Mouse (Mus musculus) urinary bladder, postnatal 4 days (tissue): ENCODE data around the gene Bnip1.

Experiments
- DNase-seq, 2 experiments: peaks; one replicate each; pipeline ENCODE4 v3.0.0; 2021 to 2022; ENCODE audit warnings: low spot score in 2 of 2

The Bnip1 gene

DNA sequence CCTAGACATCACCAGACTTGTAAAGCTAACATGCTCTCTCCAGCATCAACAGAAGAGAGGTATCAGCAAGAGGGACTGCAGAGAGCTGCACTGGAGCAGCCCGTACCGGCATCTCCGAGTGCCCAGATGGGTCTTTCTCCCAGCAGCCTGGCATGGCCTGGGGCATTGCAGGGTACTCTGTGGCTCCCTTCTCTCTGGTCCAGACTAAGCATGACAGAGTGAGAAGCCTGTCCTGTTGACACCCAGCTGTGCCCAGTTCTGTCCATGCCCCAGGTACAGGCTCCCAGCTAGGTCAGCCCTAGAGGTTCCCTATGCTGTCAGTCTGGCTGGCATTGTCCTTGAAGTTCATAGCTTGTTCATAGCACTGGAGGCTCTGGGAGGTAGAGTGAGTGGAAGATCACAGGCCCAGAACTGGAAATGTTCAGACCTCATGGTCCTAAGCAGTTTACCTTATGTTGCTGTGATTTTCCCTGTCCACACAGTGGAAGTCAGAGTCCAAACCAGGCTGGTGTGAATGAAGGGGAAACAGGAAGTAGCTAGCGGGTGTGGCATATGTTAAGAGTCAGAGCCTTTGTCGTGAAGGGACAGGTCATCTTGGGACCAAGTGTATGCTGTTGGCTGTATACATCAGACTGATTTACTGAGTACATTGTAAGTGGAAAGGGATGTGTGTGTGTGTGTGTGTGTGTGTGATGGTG is 12.4 kb downstream of the Bnip1 start:
- DNase-seq = no peak

DNA sequence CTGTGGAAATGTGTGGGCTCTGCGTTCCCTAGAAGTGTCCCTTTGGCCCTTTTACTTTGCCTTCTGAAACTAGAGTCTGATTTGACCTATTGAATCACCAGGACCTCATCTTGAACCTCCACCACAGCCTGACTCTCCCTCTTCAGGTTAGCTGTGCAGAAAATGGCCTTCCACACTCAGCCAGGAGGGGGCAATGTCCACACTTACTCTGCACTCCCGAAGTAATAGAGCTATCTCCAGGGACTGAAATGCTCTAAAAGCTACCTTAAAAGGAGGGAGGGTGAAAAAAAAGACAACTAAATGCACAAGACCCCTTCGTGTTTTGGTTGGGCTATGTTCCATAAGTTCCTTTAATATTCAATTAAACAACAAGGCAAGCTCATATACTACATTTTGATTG is 13.9 kb downstream of the Bnip1 start:
- peak; percentile 31 to 67 for DNase-seq

- no peak for DNase-seq
Observed at GRCm38 (mm10) chr17:26795386-26795785, 14.5 kb downstream of the Bnip1 start.

DNA sequence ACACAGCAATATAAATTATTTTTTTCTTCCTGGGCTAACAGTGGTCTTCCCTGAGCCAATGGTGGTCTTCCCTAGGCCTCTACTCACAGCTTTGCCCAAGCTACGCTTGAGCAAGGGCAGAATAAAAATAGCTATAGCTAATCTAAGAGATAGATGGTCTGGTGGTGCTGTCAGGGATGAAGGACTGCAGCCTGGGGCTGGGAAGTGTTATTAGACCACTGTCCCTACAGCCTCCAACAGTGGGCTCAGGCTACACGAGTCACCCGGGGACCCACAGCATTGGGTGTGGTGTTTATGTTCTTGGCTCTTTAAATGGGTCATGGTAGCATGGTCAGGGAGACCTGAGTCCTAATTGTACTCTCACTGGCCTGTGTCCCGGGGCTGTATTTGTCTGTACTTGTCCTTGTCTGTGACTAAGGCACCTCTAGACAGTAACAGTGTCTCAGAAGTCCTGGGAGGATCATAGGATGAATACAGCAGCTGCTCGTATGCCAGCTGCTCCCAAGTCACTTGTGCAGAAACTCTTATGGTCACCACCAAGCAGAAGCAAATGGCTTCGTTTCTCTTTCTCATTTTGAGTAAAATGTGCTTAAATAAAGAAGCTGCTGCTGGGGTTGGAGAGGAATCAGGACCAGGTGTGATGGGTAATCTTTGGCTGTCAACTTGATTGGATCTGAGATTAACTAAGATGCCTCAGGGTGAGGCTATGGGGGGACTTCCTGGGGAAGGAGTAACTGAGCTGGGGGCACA is 16.7 kb downstream of the Bnip1 start:
- peak in 1 of 2 experiments; percentile 47 for DNase-seq

- no peak for DNase-seq
Observed at GRCm38 (mm10) chr17:26802886-26803285, 22.0 kb downstream of the Bnip1 start.

- DNase-seq = no peak
Observed at GRCm38 (mm10) chr17:26812607-26813006, 31.7 kb downstream of the Bnip1 start.

GRCm38 (mm10) chr17:26813497-26813896 is 32.6 kb downstream of the Bnip1 start:
- DNase-seq = no peak

GRCm38 (mm10) chr17:26816810-26817209 is 35.9 kb downstream of the Bnip1 start:
- no peak for DNase-seq

GRCm38 (mm10) chr17:26817776-26818175 is 36.9 kb downstream of the Bnip1 start:
- DNase-seq = no peak

DNA sequence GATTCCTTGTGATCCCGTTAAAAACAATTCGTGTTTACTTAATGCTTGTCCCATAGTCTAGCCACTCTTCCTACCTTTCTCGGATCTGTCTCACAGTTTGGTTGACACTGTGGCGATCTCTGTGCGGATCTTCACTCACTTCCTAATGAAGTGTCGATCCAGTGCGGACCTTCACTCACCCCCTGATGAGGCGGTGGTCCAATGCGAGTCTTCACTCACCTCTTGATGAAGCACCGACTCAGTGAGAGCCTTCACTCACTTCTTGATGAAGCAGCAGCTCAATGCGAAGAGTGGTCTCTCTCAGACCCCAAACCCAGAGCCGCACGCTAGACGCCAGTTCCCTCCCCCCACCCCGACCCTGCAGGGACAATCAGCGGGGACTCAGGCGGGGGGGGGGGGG is 45.3 kb downstream of the Bnip1 start:
- DNase-seq = no peak

- no peak for DNase-seq
Observed at GRCm38 (mm10) chr17:26833806-26834205, 52.9 kb downstream of the Bnip1 start.

DNA sequence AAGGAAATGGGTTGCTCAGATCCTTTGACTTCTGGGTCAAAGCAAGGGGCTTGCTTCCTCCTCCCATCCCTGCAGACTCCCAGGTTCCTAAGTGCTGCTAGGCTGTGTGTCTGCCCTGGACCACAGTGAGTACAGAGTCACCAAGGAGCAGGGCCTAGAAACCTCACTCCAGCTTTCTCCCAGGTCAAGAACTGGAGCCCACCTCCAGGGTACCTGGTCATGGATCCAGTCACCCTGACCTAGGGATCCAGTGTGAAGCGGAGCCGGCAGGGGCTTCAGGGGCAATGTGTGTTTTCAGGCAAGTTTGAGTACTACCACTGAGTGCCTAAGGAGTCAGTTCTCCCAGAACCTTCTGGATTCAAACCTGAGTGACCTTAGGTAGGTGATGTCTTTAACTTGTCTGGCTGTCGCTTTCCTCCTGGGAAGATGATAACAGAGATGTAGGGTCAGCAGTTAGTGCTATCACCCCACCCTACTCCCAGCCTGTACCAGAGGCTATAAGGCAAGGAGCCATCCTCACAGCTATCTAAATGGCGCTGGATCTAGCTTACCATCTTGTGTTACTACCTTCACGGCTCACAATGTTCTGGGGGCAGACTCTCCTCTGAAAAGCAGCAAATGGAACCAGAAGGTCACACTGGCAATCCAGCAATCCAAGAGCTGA is 53.6 kb downstream of the Bnip1 start:
- no peak for DNase-seq

- DNase-seq = no peak
Observed at GRCm38 (mm10) chr17:26834966-26835755, 54.3 kb downstream of the Bnip1 start.

- no peak for DNase-seq
Observed at GRCm38 (mm10) chr17:26835956-26836355, 55.1 kb downstream of the Bnip1 start.

GRCm38 (mm10) chr17:26836377-26836776 is 55.5 kb downstream of the Bnip1 start:
- DNase-seq = no peak

GRCm38 (mm10) chr17:26836786-26837545 is 56.1 kb downstream of the Bnip1 start:
- DNase-seq = no peak

DNA sequence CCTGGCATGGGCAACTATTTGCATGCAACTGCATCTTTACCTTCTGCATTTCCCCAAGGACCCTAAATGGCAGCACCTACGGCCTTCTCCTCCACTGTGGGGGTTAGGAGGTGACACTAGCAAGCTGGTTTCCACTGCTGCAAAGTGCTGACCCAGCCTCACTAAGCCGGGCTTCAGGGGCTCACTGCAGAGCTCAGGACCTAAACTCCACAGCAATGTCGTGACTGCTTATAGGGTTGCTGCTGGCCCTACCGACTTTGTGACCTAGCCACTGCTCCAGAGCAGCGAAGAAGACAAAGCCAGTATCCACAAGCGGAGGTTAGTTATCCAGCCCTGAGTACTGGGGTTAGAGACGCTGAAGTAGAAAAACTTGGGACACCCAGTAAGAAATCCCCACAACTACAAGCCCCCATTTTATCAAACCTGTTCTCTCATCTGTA is 56.7 kb downstream of the Bnip1 start:
- no peak for DNase-seq

- DNase-seq = no peak
Observed at GRCm38 (mm10) chr17:26838191-26838910, 57.5 kb downstream of the Bnip1 start.

GRCm38 (mm10) chr17:26838911-26839717 is 58.2 kb downstream of the Bnip1 start:
- DNase-seq = no peak
